Mouse (Mus musculus) erythroblast, embryonic 14.5 days (primary cell): Measurements from ENCODE around the gene Olfr1133. TPM values are rescaled to one million over a fixed set of nuclear protein-coding genes. Genes with fewer than 3 reads are reported as not detected.
"Not testable (repeated sequence)": the region's sequence is repeated elsewhere in the genome, so short reads cannot be mapped to it uniquely, and the experiment has no call there.

Experiments
- H3K27me3 ChIP-seq: 2 replicates; pipeline ENCODE4 v1.6.1; 2012; ENCODE audit warnings: inconsistent platforms; ENCODE audit not compliant: control insufficient read depth
- H3K36me3 ChIP-seq: 2 replicates; pipeline ENCODE4 v1.6.1; 2012; ENCODE audit warnings: mild to moderate bottlenecking, inconsistent platforms; ENCODE audit not compliant: control insufficient read depth
- H3K4me1 ChIP-seq: 2 replicates; pipeline ENCODE4 v1.6.1; 2012; ENCODE audit warnings: inconsistent platforms; ENCODE audit not compliant: control insufficient read depth
- H3K4me3 ChIP-seq: replicated peaks from 2 replicates; pipeline ENCODE3; 2012; ENCODE audit warnings: moderate library complexity, mild to moderate bottlenecking, inconsistent platforms
- H3K9me3 ChIP-seq: 2 replicates; pipeline ENCODE4 v1.6.1; 2012; ENCODE audit warnings: low read length, inconsistent platforms, mixed read lengths; ENCODE audit not compliant: control insufficient read depth
- GATA1 ChIP-seq: IDR thresholded peaks from 2 replicates; pipeline ENCODE4 v1.6.1; 2012; ENCODE audit warnings: low read length, inconsistent platforms, mixed read lengths
- TAL1 ChIP-seq: IDR thresholded peaks from 3 replicates; pipeline ENCODE4 v1.6.1; 2012; ENCODE audit warnings: low read length, inconsistent platforms, mixed read lengths
- polyA plus RNA-seq: library from polyadenylated mRNA; stranded (reverse); fragments of >175 nt; gene quantifications from 2 replicates; pipeline ENCODE4 v1.2.3, GENCODE M21; 2012

The Olfr1133 gene
- not detected in 2 replicates for polyA plus RNA-seq

- no peaks in the 10 kb centered on the region for H3K27me3 ChIP-seq
- no peaks in the 10 kb centered on the region for H3K9me3 ChIP-seq
Observed at GRCm38 (mm10) chr2:87647274-87647673, at the start of gene Olfr1133. Olfr1133 (minus strand) TSS chr2:87647374.

GRCm38 (mm10) chr2:87693847-87694246 lies 46.7 kb upstream of the Olfr1133 start, which contains the start of gene Olfr1136:
Olfr1136 (minus strand) TSS chr2:87693947.
- Histone ChIP-seq H3K4me1 (no peaks in the 10 kb centered on the region), H3K9me3 (no peaks in the 10 kb centered on the region), H3K27me3 (no peaks in the 10 kb centered on the region), H3K36me3 (no peaks in the 10 kb centered on the region), H3K4me3 (no peak within 1 kb of the TSS)
- no peak for TF ChIP-seq GATA1
- TF ChIP-seq TAL1 = no peak

More at GRCm38 (mm10) chr2:87647274-87647673, at the start of gene Olfr1133:
- no peak for TF ChIP-seq TAL1
- TF ChIP-seq GATA1 = no peak
- no peak within 1 kb of the TSS for H3K4me3 ChIP-seq
- no peaks in the 10 kb centered on the region for H3K36me3 ChIP-seq
- H3K4me1 ChIP-seq = no peaks in the 10 kb centered on the region

DNA sequence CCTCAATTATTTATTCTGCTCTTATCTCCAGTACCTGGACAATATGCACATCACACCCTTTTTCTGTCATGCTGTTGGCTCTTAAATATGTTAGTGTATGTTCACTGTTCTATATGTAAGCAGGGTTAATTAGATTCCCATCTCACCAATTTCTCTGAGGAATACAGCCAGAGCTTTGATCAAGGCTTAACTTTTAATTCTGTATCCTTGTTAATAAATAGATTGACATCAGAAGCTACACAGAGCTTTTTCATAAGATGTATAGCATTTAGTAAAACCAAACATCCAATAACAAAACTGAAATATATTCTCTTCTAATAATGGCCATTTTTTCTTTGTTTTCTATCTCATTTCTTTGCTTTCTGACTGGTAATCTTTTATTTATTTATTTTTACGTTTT lies 26.4 kb upstream of the Olfr1133 start, which contains the start of gene Olfr1135:
Gene Olfr1135, minus strand, starts transcription at position 101 of the 400 bp plus-strand sequence.
- Histone ChIP-seq H3K4me3 (no peak within 1 kb of the TSS), H3K27me3 (no peaks in the 10 kb centered on the region), H3K36me3 (no peaks in the 10 kb centered on the region), H3K4me1 (no peaks in the 10 kb centered on the region), H3K9me3 (no peaks in the 10 kb centered on the region)
- TF ChIP-seq TAL1 = no peak
- no peak for TF ChIP-seq GATA1

DNA sequence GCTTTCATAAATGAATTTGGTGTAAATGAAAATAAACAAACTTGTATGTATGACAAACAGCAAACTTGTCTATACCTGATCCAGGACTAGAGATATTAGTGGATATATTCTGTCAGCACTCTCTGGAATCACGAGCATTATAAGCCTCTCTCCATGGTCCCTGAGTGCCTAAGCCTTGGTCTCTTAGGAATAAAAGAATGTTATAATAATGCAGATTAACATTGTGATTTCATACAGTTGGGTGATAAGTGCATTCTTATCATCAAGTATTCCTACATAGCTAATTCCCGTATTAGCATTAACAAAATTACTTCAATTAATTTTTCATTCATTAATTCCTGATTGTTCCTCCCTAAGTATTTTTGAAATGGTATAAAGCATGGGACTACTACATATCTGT lies 11.2 kb upstream of the Olfr1133 start, which contains the start of gene Olfr1134:
Gene Olfr1134, minus strand, starts transcription at position 101 of the 400 bp plus-strand sequence.
- no peaks in the 10 kb centered on the region for H3K27me3 ChIP-seq
- no peak within 1 kb of the TSS for H3K4me3 ChIP-seq
- no peak for TF ChIP-seq TAL1
- TF ChIP-seq GATA1 = no peak
- H3K9me3 ChIP-seq = peaks cover 6% of the 10 kb centered on the region
- H3K4me1 ChIP-seq = no peaks in the 10 kb centered on the region
- H3K36me3 ChIP-seq = no peaks in the 10 kb centered on the region

- Histone ChIP-seq H3K4me3 (no peak overlapping the region), H3K4me1 (no peaks in the 10 kb centered on the region), H3K27me3 (no peaks in the 10 kb centered on the region), H3K9me3 (no peaks in the 10 kb centered on the region; the same call in 1 of the 2 replicates), H3K36me3 (no peaks in the 10 kb centered on the region)
- TF ChIP-seq GATA1 (no peak), TAL1 (no peak)
Observed at GRCm38 (mm10) chr2:87642441-87642840, 4.7 kb downstream of the Olfr1133 start.

DNA sequence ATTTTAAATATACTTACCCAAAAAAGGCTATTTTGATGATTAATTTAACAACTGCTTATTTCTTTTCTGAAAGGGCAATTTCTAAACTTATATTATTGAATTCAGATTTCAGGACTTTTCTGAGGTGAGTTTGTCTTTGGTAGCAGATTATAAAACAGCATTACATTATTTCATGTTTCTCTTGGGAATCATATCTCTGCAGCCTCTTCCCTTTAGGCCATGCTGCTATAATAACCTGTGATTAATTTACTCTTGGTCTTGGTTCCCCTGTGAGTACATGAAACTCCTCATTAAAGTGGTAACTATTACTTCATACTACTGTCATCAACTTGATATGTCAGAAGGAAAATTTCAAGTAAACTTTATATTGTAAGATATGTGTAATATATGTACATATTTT lies 9.7 kb downstream of the Olfr1133 start, which contains the start of gene Olfr1132:
Gene Olfr1132, minus strand, starts transcription at position 101 of the 400 bp plus-strand sequence.
- Histone ChIP-seq H3K36me3 (no peaks in the 10 kb centered on the region), H3K27me3 (no peaks in the 10 kb centered on the region), H3K4me3 (no peak within 1 kb of the TSS), H3K4me1 (no peaks in the 10 kb centered on the region), H3K9me3 (no peaks in the 10 kb centered on the region; the same call in 1 of the 2 replicates)
- TF ChIP-seq TAL1 (no peak), GATA1 (no peak)

- no peaks in the 10 kb centered on the region; the same call in 1 of the 2 replicates for H3K9me3 ChIP-seq
- H3K36me3 ChIP-seq = no peaks in the 10 kb centered on the region
- H3K4me1 ChIP-seq = no peaks in the 10 kb centered on the region
- TF ChIP-seq GATA1 (no peak), TAL1 (no peak)
- no peaks in the 10 kb centered on the region for H3K27me3 ChIP-seq
- H3K4me3 ChIP-seq = no peak within 1 kb of the TSS
Observed at GRCm38 (mm10) chr2:87626804-87627203, 20.4 kb downstream of the Olfr1133 start, which contains the start of gene Olfr1131. Olfr1131 (plus strand) TSS chr2:87627104.

DNA sequence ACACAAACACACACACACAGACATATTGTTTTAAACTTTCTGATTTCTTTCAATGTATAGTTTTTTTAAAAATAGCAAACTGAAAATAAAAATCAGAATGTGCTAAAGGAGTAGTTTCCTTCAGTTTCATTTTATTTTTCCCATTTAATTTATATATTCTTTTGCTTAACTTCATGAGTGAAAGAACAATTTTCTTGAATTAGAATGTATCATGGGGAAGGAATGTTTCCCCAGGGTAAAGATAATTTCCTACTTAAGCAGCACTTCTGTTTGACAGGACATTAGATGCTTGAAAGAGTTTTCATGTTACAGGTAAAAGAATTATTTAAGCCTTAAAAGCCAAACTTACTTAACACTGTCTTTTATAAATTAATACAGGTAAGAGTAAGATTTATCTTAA lies 41.3 kb downstream of the Olfr1133 start, which contains the start of gene Olfr1130:
Gene Olfr1130, plus strand, starts transcription at position 301 of the 400 bp plus-strand sequence.
- not testable (repeated sequence) for H3K27me3 ChIP-seq, H3K4me3 ChIP-seq, H3K9me3 ChIP-seq, H3K36me3 ChIP-seq, H3K4me1 ChIP-seq

Other genes with a start within 250 kb of the Olfr1133 start
- not detected in 2 replicates for gene Olfr1123, start 230.7 kb downstream of the Olfr1133 start, polyA plus RNA-seq
- not detected in 2 replicates for gene Olfr1124, start 217.1 kb downstream of the Olfr1133 start, polyA plus RNA-seq
- not detected in 2 replicates for gene Olfr1126, start 193.4 kb downstream of the Olfr1133 start, polyA plus RNA-seq
- gene Pramel7, start 150.3 kb downstream of the Olfr1133 start, polyA plus RNA-seq = 0.03 TPM in 1 of 2 replicates, not detected in the other
- not detected in 2 replicates for gene Pramel6, start 140.8 kb downstream of the Olfr1133 start, polyA plus RNA-seq
- gene Olfr153, start 115.6 kb downstream of the Olfr1133 start, polyA plus RNA-seq = not detected in 2 replicates
- gene Olfr1128, start 101.8 kb downstream of the Olfr1133 start, polyA plus RNA-seq = 0.09 TPM in 1 of 2 replicates, not detected in the other
- gene Olfr1129, start 73.5 kb downstream of the Olfr1133 start, polyA plus RNA-seq = not detected in 2 replicates
- not detected in 2 replicates for gene Olfr1130, start 41.2 kb downstream of the Olfr1133 start, polyA plus RNA-seq
- not detected in 2 replicates for gene Olfr1131, start 20.3 kb downstream of the Olfr1133 start, polyA plus RNA-seq
- gene Olfr1132, start 9.8 kb downstream of the Olfr1133 start, polyA plus RNA-seq = not detected in 2 replicates
- gene Olfr1134, start 11.1 kb upstream of the Olfr1133 start, polyA plus RNA-seq = not detected in 2 replicates
- not detected in 2 replicates for gene Olfr1135, start 26.3 kb upstream of the Olfr1133 start, polyA plus RNA-seq
- not detected in 2 replicates for gene Olfr1136, start 46.6 kb upstream of the Olfr1133 start, polyA plus RNA-seq
- gene Olfr1137, start 65.8 kb upstream of the Olfr1133 start, polyA plus RNA-seq = not detected in 2 replicates
- not detected in 2 replicates for gene Olfr1138, start 92.6 kb upstream of the Olfr1133 start, polyA plus RNA-seq
- gene Olfr1140, start 96.4 kb upstream of the Olfr1133 start, polyA plus RNA-seq = not detected in 2 replicates
- gene Olfr1141, start 106.6 kb upstream of the Olfr1133 start, polyA plus RNA-seq = not detected in 2 replicates
- not detected in 2 replicates for gene Olfr152, start 132.1 kb upstream of the Olfr1133 start, polyA plus RNA-seq
- not detected in 2 replicates for gene Olfr1143, start 153.2 kb upstream of the Olfr1133 start, polyA plus RNA-seq
- gene Olfr1145, start 162.4 kb upstream of the Olfr1133 start, polyA plus RNA-seq = not detected in 2 replicates
- not detected in 2 replicates for gene Olfr1148, start 183.2 kb upstream of the Olfr1133 start, polyA plus RNA-seq
- gene Olfr1150-ps1, start 196.6 kb upstream of the Olfr1133 start, polyA plus RNA-seq = not detected in 2 replicates
- gene Olfr1151, start 208.5 kb upstream of the Olfr1133 start, polyA plus RNA-seq = 0.02 TPM in 1 of 2 replicates, not detected in the other
- gene Olfr1152, start 219.1 kb upstream of the Olfr1133 start, polyA plus RNA-seq = not detected in 2 replicates
- gene Olfr1153, start 247.6 kb upstream of the Olfr1133 start, polyA plus RNA-seq = not detected in 2 replicates